In the genomic region with DNA sequence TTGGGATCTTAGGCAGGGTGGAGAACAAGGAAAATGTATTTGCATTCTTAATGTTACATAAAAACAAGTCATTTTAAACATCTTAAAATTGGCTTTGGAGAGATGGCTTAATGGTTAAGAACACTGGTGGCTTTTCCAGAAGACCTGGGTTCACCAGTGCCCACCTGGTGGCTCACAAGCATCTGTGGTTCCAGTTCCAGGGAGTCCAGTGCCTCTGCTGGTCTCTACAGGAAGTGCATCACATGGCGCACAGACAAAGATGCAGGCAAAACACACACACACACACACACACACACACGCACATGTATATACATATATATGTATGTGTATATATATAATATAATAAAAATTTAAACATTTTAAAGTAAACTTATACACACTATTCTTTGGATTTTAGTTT, we compare ENCODE assay signal across 12 mouse cellular contexts. TPM values are rescaled to one million over a fixed set of nuclear protein-coding genes. Genes with fewer than 3 reads are reported as not detected.
DNase-seq lines count a peak whose midpoint lies in the region; ATAC-seq and TF ChIP-seq lines count a peak whose summit lies in the region.
"Had no signal": no experiment of that assay in that cellular context is flagged by ENCODE, and none has a peak within 500 bp of the region (broad histone marks: within the 10 kb centered on the region; RNA-seq: fewer than 3 reads in every experiment).

No protein-coding gene starts in this region.

- no peak overlapping the region for H3K4me3 ChIP-seq in midbrain, postnatal 0 days (ENCODE audit: low read depth, low read length)
- H3K4me3 ChIP-seq in midbrain, embryonic 14.5 days (replicated peaks; ENCODE audit: low read depth, low read length) = no peak overlapping the region
- H3K4me3 ChIP-seq: heart, embryonic 10.5 days; kidney, embryonic 15.5 days; limb, embryonic 12.5 days had no signal

- H3K36me3 ChIP-seq in midbrain, postnatal 0 days (ENCODE audit: insufficient read depth, low read length) = peaks cover 7% of the 10 kb centered on the region; the same call in 1 of the 2 replicates
- H3K36me3 ChIP-seq in midbrain, embryonic 14.5 days (ENCODE audit: control insufficient read depth, insufficient read depth, low read length) = peaks cover 34% of the 10 kb centered on the region

- H3K4me2 ChIP-seq in midbrain, postnatal 0 days (ENCODE audit: low read depth, low read length, poor library complexity, severe bottlenecking) = no peak overlapping the region
- no peak overlapping the region for H3K4me2 ChIP-seq in midbrain, embryonic 14.5 days (ENCODE audit: low read length)
- H3K4me2 ChIP-seq: kidney, embryonic 15.5 days; limb, embryonic 12.5 days had no signal

- no peak overlapping the region for H3K9ac ChIP-seq in midbrain, postnatal 0 days (replicated peaks; ENCODE audit: low read length, poor library complexity, severe bottlenecking)
- no peak overlapping the region for H3K9ac ChIP-seq in midbrain, embryonic 14.5 days (replicated peaks; ENCODE audit: low read length)
- H3K9ac ChIP-seq: kidney, embryonic 15.5 days; limb, embryonic 12.5 days had no signal

- WGBS in midbrain, postnatal 0 days = 93% methylated on average over 2 of the region's 2 CpGs
- WGBS in midbrain, embryonic 14.5 days = 100% methylated on average over 2 of the region's 2 CpGs

- no peaks in the 10 kb centered on the region for H3K27me3 ChIP-seq in midbrain, postnatal 0 days (ENCODE audit: insufficient read depth, low read length)
- H3K27me3 ChIP-seq in midbrain, embryonic 14.5 days (ENCODE audit: control insufficient read depth, insufficient read depth, low read length) = no peaks in the 10 kb centered on the region
- H3K27me3 ChIP-seq: kidney, embryonic 15.5 days; limb, embryonic 12.5 days had no signal

- 0 out of 2 replicates have a peak, but pooled peaks cover 5% of the 10 kb centered on the region for H3K4me1 ChIP-seq in midbrain, postnatal 0 days (ENCODE audit: insufficient read depth, low read length)
- H3K4me1 ChIP-seq in midbrain, embryonic 14.5 days (ENCODE audit: control insufficient read depth, insufficient read depth, low read length) = no peaks in the 10 kb centered on the region; the same call in 1 of the 2 replicates

- no peak for ATAC-seq in midbrain, postnatal 0 days (ENCODE audit: low FRiP score)
- no peak for ATAC-seq in midbrain, embryonic 14.5 days (ENCODE audit: low FRiP score, low TSS enrichment)
- peak; percentile 68 for ATAC-seq in granulocyte monocyte progenitor cell, adult 5-6 weeks (replicated peaks; ENCODE audit: poor library complexity, severe bottlenecking)

- intact Hi-C loops in left cerebral cortex, postnatal 14 days (cut with DNase I) = no loop called here

- H3K9me3 ChIP-seq in midbrain, postnatal 0 days (ENCODE audit: low read length) = no peaks in the 10 kb centered on the region
- no peaks in the 10 kb centered on the region for H3K9me3 ChIP-seq in midbrain, embryonic 14.5 days (ENCODE audit: control insufficient read depth, low read length)
- H3K9me3 ChIP-seq: heart, embryonic 10.5 days; kidney, embryonic 15.5 days; limb, embryonic 12.5 days had no signal

- DNase-seq in cerebellum, postnatal 10 days = peak; percentile 13 to 18
- DNase-seq in cerebellum, adult 9-11 months = no peak
- DNase-seq in midbrain, postnatal 0 days (ENCODE audit: low spot score) = no peak
- DNase-seq in midbrain, embryonic 14.5 days = no peak
- DNase-seq in thymus, postnatal 25 days = peak; percentile 39
- DNase-seq in left cerebral cortex, postnatal 14 days (ENCODE audit: low spot score in 2 of 2) = no peak
- no peak for DNase-seq in spleen, adult 12 weeks (ENCODE audit: low spot score)

- H3K27ac ChIP-seq in midbrain, postnatal 0 days (ENCODE audit: low read depth, low read length) = no peak overlapping the region
- H3K27ac ChIP-seq in midbrain, embryonic 14.5 days (replicated peaks; ENCODE audit: low read depth, low read length) = no peak overlapping the region
- H3K27ac ChIP-seq: heart, embryonic 10.5 days; kidney, embryonic 15.5 days; limb, embryonic 12.5 days had no signal

- TF ChIP-seq CTCF in midbrain, postnatal 0 days (IDR thresholded peaks at IDR 0.05) = peak; percentile 45

RNA-seq across cellular contexts. Expression of gene Lrp2bp, which starts 5.0 kb away (rescaled TPM):
- 0.27 and 1.0 TPM in 2 replicates for total RNA-seq in midbrain, postnatal 0 days (2014; rRNA removed)
- polyA plus RNA-seq in midbrain, postnatal 0 days (2015; fragmentation: Nextera tagmentation; extraction: Ambion mirVana) = 0.17 and 0.35 TPM in 2 replicates
- polyA plus RNA-seq in midbrain, embryonic 14.5 days (2014; fragmentation: Nextera tagmentation; extraction: Ambion mirVana) = 0.86 and 0.91 TPM in 2 replicates
- total RNA-seq in granulocyte monocyte progenitor cell, adult 5-6 weeks (2014; fragmentation: Nextera tagmentation) = not detected in 2 replicates
- not detected in 2 replicates for total RNA-seq in granulocyte monocyte progenitor cell, adult 5-6 weeks (2017)
- total RNA-seq in left cerebral cortex, postnatal 14 days (2021) = under 1 TPM; 0.62 to 0.76 TPM

RNA-seq across cellular contexts. Expression of gene Ankrd37, which starts 11.4 kb away (rescaled TPM):
- 4.3 and 13.8 TPM in 2 replicates for total RNA-seq in midbrain, postnatal 0 days (2014; rRNA removed)
- 13.4 and 15.4 TPM in 2 replicates for polyA plus RNA-seq in midbrain, postnatal 0 days (2015; fragmentation: Nextera tagmentation; extraction: Ambion mirVana)
- 37.5 and 43.6 TPM in 2 replicates for polyA plus RNA-seq in midbrain, embryonic 14.5 days (2014; fragmentation: Nextera tagmentation; extraction: Ambion mirVana)
- not detected in 2 replicates for total RNA-seq in granulocyte monocyte progenitor cell, adult 5-6 weeks (2014; fragmentation: Nextera tagmentation)
- total RNA-seq in granulocyte monocyte progenitor cell, adult 5-6 weeks (2017) = not detected in 2 replicates
- total RNA-seq in left cerebral cortex, postnatal 14 days (2021) = 10 to 100 TPM in 1 of 2 experiments, 1 to 10 TPM in 1; 8.8 to 14.8 TPM

RNA-seq across cellular contexts. Expression of gene Ufsp2, which starts 18.8 kb away (rescaled TPM):
- total RNA-seq in midbrain, postnatal 0 days (2014; rRNA removed) = 26.9 and 44.6 TPM in 2 replicates
- 51.9 and 56.9 TPM in 2 replicates for polyA plus RNA-seq in midbrain, postnatal 0 days (2015; fragmentation: Nextera tagmentation; extraction: Ambion mirVana)
- 58.6 and 62.9 TPM in 2 replicates for polyA plus RNA-seq in midbrain, embryonic 14.5 days (2014; fragmentation: Nextera tagmentation; extraction: Ambion mirVana)
- total RNA-seq in granulocyte monocyte progenitor cell, adult 5-6 weeks (2014; fragmentation: Nextera tagmentation) = 69.1 and 91.9 TPM in 2 replicates
- total RNA-seq in granulocyte monocyte progenitor cell, adult 5-6 weeks (2017) = 155 and 222 TPM in 2 replicates
- 10 to 100 TPM; 53.8 to 59.1 TPM for total RNA-seq in left cerebral cortex, postnatal 14 days (2021)

RNA-seq across cellular contexts. Expression of gene 1700029J07Rik, which starts 19.1 kb away (rescaled TPM):
- 1.9 and 3.4 TPM in 2 replicates for total RNA-seq in midbrain, postnatal 0 days (2014; rRNA removed)
- 3.9 and 5.1 TPM in 2 replicates for polyA plus RNA-seq in midbrain, postnatal 0 days (2015; fragmentation: Nextera tagmentation; extraction: Ambion mirVana)
- polyA plus RNA-seq in midbrain, embryonic 14.5 days (2014; fragmentation: Nextera tagmentation; extraction: Ambion mirVana) = 4.0 and 4.5 TPM in 2 replicates
- 2.9 TPM in 1 of 2 replicates, not detected in the other for total RNA-seq in granulocyte monocyte progenitor cell, adult 5-6 weeks (2014; fragmentation: Nextera tagmentation)
- total RNA-seq in granulocyte monocyte progenitor cell, adult 5-6 weeks (2017) = 0.41 and 0.86 TPM in 2 replicates
- 1 to 10 TPM; 2.2 to 3.2 TPM for total RNA-seq in left cerebral cortex, postnatal 14 days (2021)

RNA-seq across cellular contexts. Expression of gene Ccdc110, which starts 59.7 kb away (rescaled TPM):
- total RNA-seq in midbrain, postnatal 0 days (2014; rRNA removed) = 0.16 TPM in 1 of 2 replicates, not detected in the other
- 0.07 and 0.10 TPM in 2 replicates for polyA plus RNA-seq in midbrain, postnatal 0 days (2015; fragmentation: Nextera tagmentation; extraction: Ambion mirVana)
- polyA plus RNA-seq in midbrain, embryonic 14.5 days (2014; fragmentation: Nextera tagmentation; extraction: Ambion mirVana) = 0.26 and 0.29 TPM in 2 replicates
- total RNA-seq in granulocyte monocyte progenitor cell, adult 5-6 weeks (2014; fragmentation: Nextera tagmentation) = not detected in 2 replicates
- total RNA-seq in granulocyte monocyte progenitor cell, adult 5-6 weeks (2017) = not detected in 2 replicates
- total RNA-seq in left cerebral cortex, postnatal 14 days (2021) = 1 to 10 TPM; 1.4 to 1.9 TPM
- polyA plus RNA-seq: C2C12; kidney, embryonic 15.5 days had no signal

Comparison
In these comparisons a context has a peak if more than half of its experiments do, and no peak if none do; other contexts are left out.
1. DNase-seq: peak in cerebellum, postnatal 10 days (2 of 2) and thymus, postnatal 25 days (single experiment); none in cerebellum, adult 9-11 months (single experiment), midbrain, postnatal 0 days (single experiment), midbrain, embryonic 14.5 days (single experiment), left cerebral cortex, postnatal 14 days (0 of 2) and spleen, adult 12 weeks (single experiment).